Mouse (Mus musculus) frontal cortex, adult 2 months (tissue): ENCODE measurements around the gene Klhdc8b. TPM values are rescaled to one million over a fixed set of nuclear protein-coding genes. Genes with fewer than 3 reads are reported as not detected.

Source experiments
- DNase-seq, 2 experiments: peaks; one replicate each; pipeline ENCODE4 v3.0.0; 2022; ENCODE audit warnings: low spot score in 1 of 2; ENCODE audit errors: extremely low spot score in 1 of 2
- polyA plus RNA-seq: library from polyadenylated mRNA; depleted of rRNA; stranded (reverse); fragments of >200 nt; gene quantifications from 2 replicates; pipeline ENCODE4 v1.2.3, GENCODE M21; 2012; rRNA removed

Klhdc8b gene
- polyA plus RNA-seq, 1 experiment = 62.5 TPM

DNA sequence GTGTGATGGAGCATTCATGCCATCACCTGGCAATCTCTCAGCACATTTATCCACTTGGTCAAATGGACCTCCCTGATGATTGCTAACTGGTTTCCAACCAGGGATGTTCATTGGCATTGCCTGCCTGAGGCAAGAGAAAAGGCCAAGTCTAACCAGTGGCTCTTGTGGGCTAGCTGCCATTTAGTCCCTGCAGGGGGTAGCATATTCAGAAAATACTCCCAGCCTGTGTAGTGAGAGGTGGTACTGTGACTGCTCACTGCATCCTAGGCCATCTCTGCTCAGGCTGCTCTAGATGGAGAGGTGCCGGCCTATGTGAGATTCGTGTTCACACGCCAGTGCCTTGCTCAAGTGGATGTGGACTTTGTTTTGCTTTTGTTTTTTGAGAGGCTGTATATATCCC lies 63.1 kb downstream of the Klhdc8b start:
- no peak for DNase-seq

Other genes starting within 250 kb of the Klhdc8b start
- 36.1 and 38.8 TPM in 2 replicates for gene Dag1, start 197.6 kb downstream of the Klhdc8b start, polyA plus RNA-seq
- 85.9 and 110 TPM in 2 replicates for gene Nicn1, start 171.2 kb downstream of the Klhdc8b start, polyA plus RNA-seq
- 57.5 and 60.3 TPM in 2 replicates for gene Amt, start 164.7 kb downstream of the Klhdc8b start, polyA plus RNA-seq
- 153 and 170 TPM in 2 replicates for gene Rhoa, start 155.5 kb downstream of the Klhdc8b start, polyA plus RNA-seq
- gene Tcta, start 155.4 kb downstream of the Klhdc8b start, polyA plus RNA-seq = 47.5 and 53.5 TPM in 2 replicates
- 271 and 307 TPM in 2 replicates for gene Gpx1, start 122.7 kb downstream of the Klhdc8b start, polyA plus RNA-seq
- 116 and 128 TPM in 2 replicates for gene Usp4, start 113.7 kb downstream of the Klhdc8b start, polyA plus RNA-seq
- gene 1700102P08Rik, start 68.8 kb downstream of the Klhdc8b start, polyA plus RNA-seq = 1.5 and 1.6 TPM in 2 replicates
- 0.86 and 0.98 TPM in 2 replicates for gene Ccdc36, start 33.1 kb downstream of the Klhdc8b start, polyA plus RNA-seq
- gene BC048562, start 25.1 kb downstream of the Klhdc8b start, polyA plus RNA-seq = not detected in 2 replicates
- gene Ccdc71, start 1.1 kb downstream of the Klhdc8b start, polyA plus RNA-seq = 22.3 and 22.6 TPM in 2 replicates
- 36.6 and 38.1 TPM in 2 replicates for gene Lamb2, start 18.2 kb upstream of the Klhdc8b start, polyA plus RNA-seq
- gene Usp19, start 29.0 kb upstream of the Klhdc8b start, polyA plus RNA-seq = 172 TPM in 2 replicates
- gene Qars, start 46.1 kb upstream of the Klhdc8b start, polyA plus RNA-seq = 123 and 126 TPM in 2 replicates
- gene Qrich1, start 55.2 kb upstream of the Klhdc8b start, polyA plus RNA-seq = 98.2 and 129 TPM in 2 replicates
- gene Impdh2, start 98.7 kb upstream of the Klhdc8b start, polyA plus RNA-seq = 72.2 and 74.4 TPM in 2 replicates
- 61.2 and 63.4 TPM in 2 replicates for gene Ndufaf3, start 105.9 kb upstream of the Klhdc8b start, polyA plus RNA-seq
- gene Dalrd3, start 108.3 kb upstream of the Klhdc8b start, polyA plus RNA-seq = 259 and 275 TPM in 2 replicates
- gene Wdr6, start 117.2 kb upstream of the Klhdc8b start, polyA plus RNA-seq = 114 and 138 TPM in 2 replicates
- gene P4htm, start 136.1 kb upstream of the Klhdc8b start, polyA plus RNA-seq = 105 TPM in 2 replicates
- 47.2 and 49.0 TPM in 2 replicates for gene Arih2, start 187.8 kb upstream of the Klhdc8b start, polyA plus RNA-seq
- gene Slc25a20, start 200.5 kb upstream of the Klhdc8b start, polyA plus RNA-seq = 14.3 and 15.2 TPM in 2 replicates
- 21.9 and 23.3 TPM in 2 replicates for gene Prkar2a, start 227.7 kb upstream of the Klhdc8b start, polyA plus RNA-seq